Mouse (Mus musculus) lung, postnatal 14 days (tissue): Measurements from ENCODE around the gene Os9.
"Not testable (repeated sequence)": the region's sequence is repeated elsewhere in the genome, so short reads cannot be mapped to it uniquely, and the experiment has no call there.

ENCODE experiments used
- DNase-seq: peaks from one replicate; pipeline ENCODE4 v3.0.0; 2021

Os9 gene

GRCm38 (mm10) chr10:127121066-127121477 is at the start of gene Os9:
Gene Os9, minus strand, starts transcription at chr10:127121131.
- DNase-seq = peak; percentile 97

- DNase-seq = no peak
Observed at GRCm38 (mm10) chr10:127170002-127170401, 49.1 kb upstream of the Os9 start.

- no peak for DNase-seq
Observed at GRCm38 (mm10) chr10:127167614-127168192, 46.8 kb upstream of the Os9 start.

GRCm38 (mm10) chr10:127166771-127167613 is 46.1 kb upstream of the Os9 start:
- DNase-seq = no peak

- DNase-seq = no peak
Observed at GRCm38 (mm10) chr10:127166404-127166715, 45.4 kb upstream of the Os9 start.

GRCm38 (mm10) chr10:127165654-127166403 is 44.9 kb upstream of the Os9 start:
- peak; percentile 46 for DNase-seq

- no peak for DNase-seq
Observed at GRCm38 (mm10) chr10:127165354-127165653, 44.4 kb upstream of the Os9 start.

- DNase-seq = peak; percentile 76
Observed at GRCm38 (mm10) chr10:127164631-127165353, 43.9 kb upstream of the Os9 start, which contains the start of gene B4galnt1. Gene B4galnt1, plus strand, starts transcription at chr10:127165225.

GRCm38 (mm10) chr10:127164190-127164589 is 43.3 kb upstream of the Os9 start:
- DNase-seq = no peak

- DNase-seq = not testable (repeated sequence)
Observed at GRCm38 (mm10) chr10:127162771-127163261, 41.9 kb upstream of the Os9 start.

- DNase-seq = no peak
Observed at GRCm38 (mm10) chr10:127160728-127161127, 39.8 kb upstream of the Os9 start.

GRCm38 (mm10) chr10:127160081-127160480 is 39.1 kb upstream of the Os9 start:
- no peak for DNase-seq

- no peak for DNase-seq
Observed at GRCm38 (mm10) chr10:127158471-127158870, 37.5 kb upstream of the Os9 start.

GRCm38 (mm10) chr10:127156511-127156910 is 35.6 kb upstream of the Os9 start:
- no peak for DNase-seq

- DNase-seq = no peak
Observed at GRCm38 (mm10) chr10:127156089-127156488, 35.2 kb upstream of the Os9 start.

GRCm38 (mm10) chr10:127154652-127155051 is 33.7 kb upstream of the Os9 start:
- DNase-seq = no peak

- no peak for DNase-seq
Observed at GRCm38 (mm10) chr10:127154241-127154640, 33.3 kb upstream of the Os9 start.

- DNase-seq = no peak
Observed at GRCm38 (mm10) chr10:127153323-127153722, 32.4 kb upstream of the Os9 start.

- not testable (repeated sequence) for DNase-seq
Observed at GRCm38 (mm10) chr10:127152556-127152955, 31.6 kb upstream of the Os9 start.

GRCm38 (mm10) chr10:127151233-127151632 is 30.3 kb upstream of the Os9 start:
- not testable (repeated sequence) for DNase-seq

GRCm38 (mm10) chr10:127150471-127150872 is 29.5 kb upstream of the Os9 start:
- no peak for DNase-seq

GRCm38 (mm10) chr10:127147135-127147534 is 26.2 kb upstream of the Os9 start:
- DNase-seq = no peak

GRCm38 (mm10) chr10:127145303-127145702 is 24.4 kb upstream of the Os9 start:
- DNase-seq = no peak
